Mouse (Mus musculus): ENCODE data around the gene Tent5b. TPM values are rescaled to one million over a fixed set of nuclear protein-coding genes. Genes with fewer than 3 reads are reported as not detected.
A peak's percentile ranks its signal among the peaks of the same experiment; 100 is the strongest.

Tent5b gene
- polyA plus RNA-seq, 1 experiment from 2014 or later: 1.5 TPM

DNA sequence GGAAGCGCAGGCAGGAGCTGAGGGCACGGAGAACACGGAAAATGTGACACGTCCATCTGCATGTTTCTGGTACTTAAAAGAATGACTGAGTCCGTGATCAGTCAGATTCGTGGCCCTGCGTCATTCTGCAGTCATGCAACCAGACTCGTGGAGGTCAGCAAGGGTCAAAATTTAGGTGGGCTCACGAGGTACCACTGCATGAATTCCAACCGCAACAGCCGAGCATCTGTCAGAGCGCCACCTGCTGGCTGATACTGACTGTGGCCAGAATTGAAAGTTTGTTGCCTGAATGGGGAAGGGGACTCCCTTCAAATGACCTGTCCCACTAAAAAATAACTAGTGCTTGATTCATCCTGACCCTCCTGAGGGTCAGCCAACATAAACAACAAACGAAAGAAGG is 30.2 kb upstream of the Tent5b start:
- Histone ChIP-seq H3K27ac (no peak overlapping the region), H3K27me3 (ENCODE audit: insufficient read depth, poor library complexity, severe bottlenecking) (peaks cover 32% of the 10 kb centered on the region; the same call in 1 of the 2 replicates), H3K4me1 (peaks cover 13% of the 10 kb centered on the region), H3K9me3 (no peaks in the 10 kb centered on the region), H3K4me3 (no peak overlapping the region), H3K36me3 (no peaks in the 10 kb centered on the region)
- DNase-seq (ENCODE audit: low spot score): no peak
- 18% methylated on average over 13 of the region's 13 CpGs for WGBS

DNA sequence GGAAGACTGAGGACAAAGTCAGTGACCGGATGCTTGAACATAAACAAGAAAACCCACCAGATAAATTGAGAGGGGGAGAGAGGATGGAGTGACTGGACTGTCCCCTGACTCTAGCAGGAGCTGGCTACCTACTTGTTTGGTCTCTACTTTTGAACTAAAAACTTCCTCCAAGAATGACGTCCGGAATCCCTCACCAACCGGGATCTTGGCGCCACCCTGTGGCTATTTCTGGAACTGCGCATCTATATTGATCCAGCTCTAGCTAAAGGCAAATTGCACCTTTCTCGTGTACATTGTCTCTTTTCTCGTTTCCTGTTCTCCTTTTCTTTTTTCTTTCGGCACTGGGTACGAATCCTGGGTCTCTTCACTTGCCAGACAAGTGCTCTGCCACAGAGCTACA is 28.4 kb upstream of the Tent5b start:
- Histone ChIP-seq H3K9me3 (no peaks in the 10 kb centered on the region), H3K27ac (no peak overlapping the region), H3K36me3 (no peaks in the 10 kb centered on the region), H3K4me1 (peaks cover 15% of the 10 kb centered on the region), H3K4me3 (no peak overlapping the region), H3K27me3 (ENCODE audit: insufficient read depth, poor library complexity, severe bottlenecking) (peaks cover 29% of the 10 kb centered on the region; the same call in 1 of the 2 replicates)
- 9% methylated on average over 10 of the region's 10 CpGs for WGBS
- peak; percentile 86 for DNase-seq (ENCODE audit: low spot score)

- Histone ChIP-seq H3K9me3 (no peaks in the 10 kb centered on the region), H3K4me1 (peaks cover 20% of the 10 kb centered on the region), H3K4me3 (no peak overlapping the region), H3K36me3 (no peaks in the 10 kb centered on the region), H3K27ac (no peak overlapping the region), H3K27me3 (ENCODE audit: insufficient read depth, poor library complexity, severe bottlenecking) (peaks cover 20% of the 10 kb centered on the region; the same call in 1 of the 2 replicates)
- no peak for DNase-seq (ENCODE audit: low spot score)
- WGBS: 71% methylated on average over 7 of the region's 7 CpGs
These were observed 27.5 kb upstream of the Tent5b start for GRCm38 (mm10) chr4:133452433-133452832.

DNA sequence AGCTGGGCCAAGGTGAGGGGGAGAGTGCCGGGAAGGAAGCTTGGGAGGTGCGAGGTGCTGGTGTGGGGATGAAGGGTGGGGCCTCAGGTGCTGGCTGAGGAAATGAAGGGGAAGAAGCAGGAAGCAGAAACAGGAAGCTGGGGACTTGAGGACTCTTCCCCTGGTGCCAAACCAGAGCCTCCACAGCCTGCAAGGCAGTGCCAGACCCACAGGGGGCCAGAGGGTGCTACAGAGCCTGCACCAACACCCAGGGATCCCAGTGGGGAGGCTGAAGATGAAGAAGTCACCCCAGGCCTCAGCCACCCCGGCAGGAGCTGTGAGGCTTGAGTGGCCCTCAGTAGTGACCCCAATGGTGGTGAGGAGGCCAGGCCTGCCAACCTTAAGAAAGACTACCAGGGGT is 21.9 kb upstream of the Tent5b start:
- H3K27me3 ChIP-seq (ENCODE audit: insufficient read depth, poor library complexity, severe bottlenecking): no peaks in the 10 kb centered on the region
- DNase-seq (ENCODE audit: low spot score): no peak
- H3K27ac ChIP-seq: no peak overlapping the region
- peaks cover 34% of the 10 kb centered on the region for H3K4me1 ChIP-seq
- 62% methylated on average over 3 of the region's 3 CpGs for WGBS
- no peaks in the 10 kb centered on the region for H3K36me3 ChIP-seq
- H3K4me3 ChIP-seq: no peak overlapping the region
- no peaks in the 10 kb centered on the region for H3K9me3 ChIP-seq

- WGBS: 85% methylated on average over 1 of the region's 1 CpGs
- no peaks in the 10 kb centered on the region for H3K36me3 ChIP-seq
- no peak for DNase-seq (ENCODE audit: low spot score)
These were observed 19.9 kb upstream of the Tent5b start for GRCm38 (mm10) chr4:133460006-133460405.

GRCm38 (mm10) chr4:133460796-133461325 is 19.1 kb upstream of the Tent5b start:
- no peaks in the 10 kb centered on the region for H3K36me3 ChIP-seq
- DNase-seq (ENCODE audit: low spot score): no peak

More at GRCm38 (mm10) chr4:133460006-133460405, 19.9 kb upstream of the Tent5b start:
- H3K27me3 ChIP-seq (ENCODE audit: insufficient read depth, poor library complexity, severe bottlenecking): no peaks in the 10 kb centered on the region
- H3K4me3 ChIP-seq: no peak overlapping the region
- H3K4me1 ChIP-seq: peaks cover 51% of the 10 kb centered on the region
- H3K27ac ChIP-seq: no peak overlapping the region
- H3K9me3 ChIP-seq: no peaks in the 10 kb centered on the region

DNA sequence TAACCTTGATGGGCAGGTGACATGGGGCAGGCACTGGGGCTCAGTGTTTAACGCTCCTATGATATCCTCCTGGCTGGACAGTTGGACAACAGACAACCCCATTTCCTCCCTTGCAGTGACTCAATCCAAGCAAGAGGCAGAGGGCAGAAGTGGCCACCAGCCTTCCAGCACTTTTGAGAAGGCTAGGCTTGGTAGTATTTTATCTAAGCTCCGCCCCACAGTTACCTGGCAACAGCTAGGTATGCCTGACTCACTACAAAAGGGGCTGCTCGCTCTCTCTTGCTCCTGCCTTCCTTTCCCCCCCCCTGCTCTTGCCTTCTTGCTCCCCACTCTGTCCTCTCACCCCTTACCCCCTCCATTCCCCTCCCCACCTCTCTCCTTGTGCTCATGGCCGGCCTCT is 18.6 kb upstream of the Tent5b start:
- no peak for DNase-seq (ENCODE audit: low spot score)
- H3K4me3 ChIP-seq: no peak overlapping the region

More at GRCm38 (mm10) chr4:133460796-133461325, 19.1 kb upstream of the Tent5b start:
- H3K27ac ChIP-seq: no peak overlapping the region
- H3K27me3 ChIP-seq (ENCODE audit: insufficient read depth, poor library complexity, severe bottlenecking): no peaks in the 10 kb centered on the region
- peaks cover 51% of the 10 kb centered on the region for H3K4me1 ChIP-seq
- H3K4me3 ChIP-seq: no peak overlapping the region
- no peaks in the 10 kb centered on the region for H3K9me3 ChIP-seq
- 40% methylated on average over 5 of the region's 5 CpGs for WGBS

DNA sequence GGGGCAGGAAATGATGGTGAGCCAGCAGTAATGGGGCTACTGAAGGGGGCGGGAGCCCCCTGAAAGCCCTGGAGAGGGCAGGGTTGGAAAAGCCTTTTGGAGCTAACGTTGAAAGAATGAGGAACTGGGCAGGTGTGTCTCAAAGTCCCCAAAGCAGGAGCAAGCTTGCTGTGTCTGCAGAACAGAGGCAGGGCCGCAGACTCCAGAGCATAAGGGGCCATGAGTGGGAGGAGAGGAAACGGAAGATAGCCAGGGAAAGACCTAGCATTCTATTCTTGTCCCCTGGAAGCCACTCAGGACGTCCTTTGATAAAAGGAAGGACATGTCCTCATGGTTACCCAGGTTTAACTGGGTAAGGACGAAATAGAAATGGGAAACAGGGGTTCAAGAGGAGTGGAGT is 16.7 kb upstream of the Tent5b start:
- Histone ChIP-seq H3K36me3 (no peaks in the 10 kb centered on the region), H3K4me1 (peaks cover 47% of the 10 kb centered on the region), H3K9me3 (no peaks in the 10 kb centered on the region), H3K27ac (peak overlapping the region; percentile 79), H3K4me3 (no peak overlapping the region), H3K27me3 (ENCODE audit: insufficient read depth, poor library complexity, severe bottlenecking) (peaks cover under 1% of the 10 kb centered on the region; the same call in 1 of the 2 replicates)
- DNase-seq (ENCODE audit: low spot score): no peak
- 37% methylated on average over 6 of the region's 6 CpGs for WGBS

More for the DNA sequence above, 18.6 kb upstream of the Tent5b start:
- H3K27me3 ChIP-seq (ENCODE audit: insufficient read depth, poor library complexity, severe bottlenecking): no peaks in the 10 kb centered on the region
- WGBS: 61% methylated on average over 4 of the region's 4 CpGs
- H3K36me3 ChIP-seq: no peaks in the 10 kb centered on the region
- H3K4me1 ChIP-seq: peaks cover 50% of the 10 kb centered on the region
- H3K9me3 ChIP-seq: no peaks in the 10 kb centered on the region
- H3K27ac ChIP-seq: no peak overlapping the region

GRCm38 (mm10) chr4:133468080-133468479 is 11.9 kb upstream of the Tent5b start:
- H3K9me3 ChIP-seq: peaks cover 3% of the 10 kb centered on the region; the same call in 1 of the 2 replicates
- peaks cover 21% of the 10 kb centered on the region for H3K27me3 ChIP-seq (ENCODE audit: insufficient read depth, poor library complexity, severe bottlenecking)
- DNase-seq (ENCODE audit: low spot score): peak; percentile 86
- H3K36me3 ChIP-seq: no peaks in the 10 kb centered on the region
- peak overlapping the region; percentile 76 for H3K27ac ChIP-seq
- peaks cover 37% of the 10 kb centered on the region for H3K4me1 ChIP-seq
- H3K4me3 ChIP-seq: peak overlapping the region; percentile 69
- under 1% methylated on average over 27 of the region's 27 CpGs for WGBS

- DNase-seq (ENCODE audit: low spot score): no peak
- WGBS: 20% methylated on average over 12 of the region's 12 CpGs
- peaks cover 21% of the 10 kb centered on the region for H3K27me3 ChIP-seq (ENCODE audit: insufficient read depth, poor library complexity, severe bottlenecking)
- H3K4me1 ChIP-seq: peaks cover 29% of the 10 kb centered on the region
- H3K9me3 ChIP-seq: peaks cover 3% of the 10 kb centered on the region; the same call in 1 of the 2 replicates
- H3K36me3 ChIP-seq: no peaks in the 10 kb centered on the region
- H3K4me3 ChIP-seq: peak overlapping the region; percentile 69
- no peak overlapping the region for H3K27ac ChIP-seq
These were observed 10.8 kb upstream of the Tent5b start for GRCm38 (mm10) chr4:133469122-133469521.

GRCm38 (mm10) chr4:133471135-133471821 is 8.7 kb upstream of the Tent5b start:
- 78% methylated on average over 7 of the region's 7 CpGs for WGBS
- no peak for DNase-seq (ENCODE audit: low spot score)

GRCm38 (mm10) chr4:133473833-133474232 is 6.1 kb upstream of the Tent5b start:
- H3K27ac ChIP-seq: no peak overlapping the region
- peaks cover 3% of the 10 kb centered on the region; the same call in 1 of the 2 replicates for H3K9me3 ChIP-seq
- peaks cover 59% of the 10 kb centered on the region for H3K27me3 ChIP-seq (ENCODE audit: insufficient read depth, poor library complexity, severe bottlenecking)
- H3K4me1 ChIP-seq: peaks cover 9% of the 10 kb centered on the region
- WGBS: 56% methylated on average over 2 of the region's 2 CpGs
- no peak overlapping the region for H3K4me3 ChIP-seq
- no peak for DNase-seq (ENCODE audit: low spot score)
- H3K36me3 ChIP-seq: no peaks in the 10 kb centered on the region

More at GRCm38 (mm10) chr4:133471135-133471821, 8.7 kb upstream of the Tent5b start:
- H3K4me1 ChIP-seq: peaks cover 21% of the 10 kb centered on the region
- H3K9me3 ChIP-seq: peaks cover 3% of the 10 kb centered on the region; the same call in 1 of the 2 replicates
- H3K4me3 ChIP-seq: no peak overlapping the region
- H3K36me3 ChIP-seq: no peaks in the 10 kb centered on the region
- no peak overlapping the region for H3K27ac ChIP-seq
- peaks cover 41% of the 10 kb centered on the region for H3K27me3 ChIP-seq (ENCODE audit: insufficient read depth, poor library complexity, severe bottlenecking)

- 4% methylated on average over 34 of the region's 34 CpGs for WGBS
- Histone ChIP-seq H3K9me3 (no peaks in the 10 kb centered on the region), H3K27ac (peak overlapping the region; percentile 66), H3K27me3 (ENCODE audit: insufficient read depth, poor library complexity, severe bottlenecking) (peaks cover 85% of the 10 kb centered on the region), H3K36me3 (no peaks in the 10 kb centered on the region), H3K4me1 (peaks cover 40% of the 10 kb centered on the region), H3K4me3 (peak overlapping the region; percentile 66)
- DNase-seq (ENCODE audit: low spot score): no peak
These were observed 229 bp downstream of the Tent5b start for GRCm38 (mm10) chr4:133480185-133480537.

Data from heart, embryonic 10.5 days (tissue).